Mouse (Mus musculus) CD8-positive naive resting alpha-beta T cell, adult 57 days (primary cell): ENCODE data around the gene Igsf8. TPM values are rescaled to one million over a fixed set of nuclear protein-coding genes. Genes with fewer than 3 reads are reported as not detected.

ENCODE experiments used
- total RNA-seq: library from RNA; stranded (reverse); gene quantifications from one replicate; pipeline ENCODE4 v1.2.4, GENCODE M21; 2023

Gene Igsf8
- 17.3 TPM for total RNA-seq

GRCm38 (mm10) chr1:172261477-172262078 lies at the start of gene Igsf8:
Igsf8 (plus strand) TSS chr1:172261641.

GRCm38 (mm10) chr1:172219451-172220406 lies 41.7 kb upstream of the Igsf8 start, which contains the start of gene Casq1:
Casq1 (minus strand) TSS chr1:172219868.

GRCm38 (mm10) chr1:172258314-172258713 lies 3.1 kb upstream of the Igsf8 start, which contains the start of gene Atp1a4:
Atp1a4 (minus strand) TSS chr1:172258414.

GRCm38 (mm10) chr1:172297611-172298537 lies 36.4 kb downstream of the Igsf8 start, which contains the start of gene Atp1a2:
Atp1a2 (minus strand) TSS chr1:172298064.

GRCm38 (mm10) chr1:172329131-172329530 lies 67.7 kb downstream of the Igsf8 start, which contains the start of gene Kcnj9:
Kcnj9 (minus strand) TSS chr1:172329318.

GRCm38 (mm10) chr1:172340729-172341321 lies 79.4 kb downstream of the Igsf8 start, which contains the start of gene Kcnj10:
Kcnj10 (plus strand) TSS chr1:172341210.

Other genes starting within 250 kb of the Igsf8 start
- gene Vangl2, start 233.2 kb upstream of the Igsf8 start, total RNA-seq: 4.0 TPM
- gene Nhlh1, start 204.1 kb upstream of the Igsf8 start, total RNA-seq: not detected
- gene Copa, start 179.1 kb upstream of the Igsf8 start, total RNA-seq: 157 TPM
- 93.9 TPM for gene Ncstn, start 178.8 kb upstream of the Igsf8 start, total RNA-seq
- 48.9 TPM for gene Pex19, start 134.9 kb upstream of the Igsf8 start, total RNA-seq
- gene Dcaf8, start 113.6 kb upstream of the Igsf8 start, total RNA-seq: 111 TPM
- gene Pea15a, start 54.8 kb upstream of the Igsf8 start, total RNA-seq: 64.3 TPM
- gene Casq1, start 41.8 kb upstream of the Igsf8 start, total RNA-seq: not detected
- not detected for gene Atp1a4, start 3.2 kb upstream of the Igsf8 start, total RNA-seq
- not detected for gene Atp1a2, start 36.4 kb downstream of the Igsf8 start, total RNA-seq
- 0.12 TPM for gene Kcnj9, start 67.7 kb downstream of the Igsf8 start, total RNA-seq
- 0.61 TPM for gene Kcnj10, start 79.6 kb downstream of the Igsf8 start, total RNA-seq
- 30.1 TPM for gene Pigm, start 114.9 kb downstream of the Igsf8 start, total RNA-seq
- gene Slamf9, start 213.7 kb downstream of the Igsf8 start, total RNA-seq: not detected
- 1.6 TPM for gene Igsf9, start 220.1 kb downstream of the Igsf8 start, total RNA-seq
- 306 TPM for gene Tagln2, start 238.4 kb downstream of the Igsf8 start, total RNA-seq